Mouse (Mus musculus) heart, embryonic 16.5 days (tissue): ENCODE results near the gene Naxd. TPM values are rescaled to one million over a fixed set of nuclear protein-coding genes. Genes with fewer than 3 reads are reported as not detected.

ENCODE experiments used
- ATAC-seq: fragments of 200-750 bp; cut with Nextera tagmentation; replicated peaks from 2 replicates; pipeline ENCODE4 v1.8.0; 2017; ENCODE audit warnings: moderate number of reproducible peaks; ENCODE audit not compliant: insufficient read depth, low FRiP score; ENCODE audit errors: extremely low read depth
- H3K27ac ChIP-seq: fragments of 300-500 bp; sonication (generic); 2 replicates; pipeline ENCODE4 v1.5.1; 2014; ENCODE audit warnings: mild to moderate bottlenecking, low read length, control low read depth, moderate library complexity
- H3K27me3 ChIP-seq: fragments of 300-500 bp; sonication (generic); 2 replicates; pipeline ENCODE4 v1.6.1; 2014; ENCODE audit warnings: low read length, mixed read lengths; ENCODE audit not compliant: control insufficient read depth, insufficient read depth
- H3K36me3 ChIP-seq: fragments of 300-500 bp; sonication (generic); 2 replicates; pipeline ENCODE4 v1.6.1; 2014; ENCODE audit not compliant: control insufficient read depth, insufficient read depth
- H3K4me1 ChIP-seq: fragments of 300-500 bp; sonication (generic); 2 replicates; pipeline ENCODE4 v1.6.1; 2014; ENCODE audit warnings: low read length, mixed read lengths; ENCODE audit not compliant: control insufficient read depth, insufficient read depth
- H3K4me2 ChIP-seq: fragments of 300-500 bp; sonication (generic); 2 replicates; pipeline ENCODE4 v1.6.1; 2014; ENCODE audit warnings: low read depth, mild to moderate bottlenecking, control low read depth, low read length
- H3K4me3 ChIP-seq: fragments of 300-500 bp; sonication (generic); 2 replicates; pipeline ENCODE4 v1.5.1; 2014; ENCODE audit warnings: mild to moderate bottlenecking, control low read depth, low read length
- H3K9ac ChIP-seq: fragments of 300-500 bp; sonication (generic); 2 replicates; pipeline ENCODE4 v1.6.1; 2014; ENCODE audit warnings: low read length, control low read depth
- H3K9me3 ChIP-seq: fragments of 300-500 bp; sonication (generic); replicated peaks from 2 replicates; pipeline ENCODE4 v1.6.1; 2016; ENCODE audit warnings: low read length; ENCODE audit not compliant: control insufficient read depth
- WGBS: fragments of 180-500 bp; shearing (Covaris S2); extraction: QIAGEN DNeasy Blood & Tissue Kit; methylation state at CpG from one replicate; pipeline ENCODE4 v1.1.7; 2014; 5-methylcytosine and 5-hydroxymethylcytosine counted together
- polyA plus RNA-seq: library from polyadenylated mRNA; unstranded; fragments of >200 nt; fragmentation: Nextera tagmentation; extraction: Ambion mirVana; gene quantifications from 2 replicates; pipeline ENCODE4 v1.2.1, GENCODE M21; 2015

Gene Naxd
- polyA plus RNA-seq, 1 experiment from 2014 or later, result 90.8 TPM

GRCm38 (mm10) chr8:11516292-11516691 is 19.0 kb downstream of the Naxd start:
- 91% methylated on average over 9 of the region's 9 CpGs for WGBS
- H3K4me3 ChIP-seq, result no peak overlapping the region
- H3K4me1 ChIP-seq, result peaks cover 5% of the 10 kb centered on the region
- no peaks in the 10 kb centered on the region for H3K9me3 ChIP-seq
- H3K9ac ChIP-seq, result no peak overlapping the region
- no peak for ATAC-seq
- H3K27me3 ChIP-seq, result no peaks in the 10 kb centered on the region
- H3K36me3 ChIP-seq, result peaks cover 26% of the 10 kb centered on the region
- no peak overlapping the region for H3K27ac ChIP-seq
- H3K4me2 ChIP-seq, result no peak overlapping the region

GRCm38 (mm10) chr8:11517366-11518055 is 20.2 kb downstream of the Naxd start:
- Histone ChIP-seq H3K4me2 (no peak overlapping the region), H3K27me3 (no peaks in the 10 kb centered on the region), H3K27ac (no peak overlapping the region), H3K4me1 (no peaks in the 10 kb centered on the region), H3K36me3 (peaks cover 15% of the 10 kb centered on the region), H3K4me3 (no peak overlapping the region), H3K9me3 (no peaks in the 10 kb centered on the region), H3K9ac (no peak overlapping the region)
- ATAC-seq, result no peak
- 80% methylated on average over 16 of the region's 16 CpGs for WGBS

GRCm38 (mm10) chr8:11518056-11518396 is 20.7 kb downstream of the Naxd start:
- no peaks in the 10 kb centered on the region for H3K9me3 ChIP-seq
- H3K4me3 ChIP-seq, result no peak overlapping the region
- no peak overlapping the region for H3K4me2 ChIP-seq
- no peaks in the 10 kb centered on the region for H3K4me1 ChIP-seq
- peaks cover 10% of the 10 kb centered on the region for H3K36me3 ChIP-seq
- H3K27ac ChIP-seq, result no peak overlapping the region
- no peak overlapping the region for H3K9ac ChIP-seq
- ATAC-seq, result no peak
- no peaks in the 10 kb centered on the region for H3K27me3 ChIP-seq
- WGBS, result 78% methylated on average over 6 of the region's 6 CpGs

- Histone ChIP-seq H3K36me3 (peaks cover 6% of the 10 kb centered on the region), H3K27ac (no peak overlapping the region)
Observed at GRCm38 (mm10) chr8:11518676-11519075, 21.4 kb downstream of the Naxd start.

GRCm38 (mm10) chr8:11523331-11523730 is 26.0 kb downstream of the Naxd start:
- WGBS, result 78% methylated on average over 3 of the region's 3 CpGs
- H3K36me3 ChIP-seq, result no peaks in the 10 kb centered on the region; the same call in none of the 2 replicates
- H3K9ac ChIP-seq, result no peak overlapping the region
- H3K4me1 ChIP-seq, result no peaks in the 10 kb centered on the region
- H3K9me3 ChIP-seq, result no peaks in the 10 kb centered on the region
- H3K4me3 ChIP-seq, result no peak overlapping the region
- ATAC-seq, result no peak
- H3K4me2 ChIP-seq, result no peak overlapping the region
- H3K27ac ChIP-seq, result no peak overlapping the region
- H3K27me3 ChIP-seq, result no peaks in the 10 kb centered on the region

More at GRCm38 (mm10) chr8:11518676-11519075, 21.4 kb downstream of the Naxd start:
- H3K4me2 ChIP-seq, result no peak overlapping the region
- 81% methylated on average over 11 of the region's 11 CpGs for WGBS
- H3K4me1 ChIP-seq, result no peaks in the 10 kb centered on the region
- no peaks in the 10 kb centered on the region for H3K9me3 ChIP-seq
- H3K4me3 ChIP-seq, result no peak overlapping the region
- H3K27me3 ChIP-seq, result no peaks in the 10 kb centered on the region
- no peak overlapping the region for H3K9ac ChIP-seq
- no peak for ATAC-seq

GRCm38 (mm10) chr8:11530155-11530770 is 33.0 kb downstream of the Naxd start:
- 76% methylated on average over 18 of the region's 18 CpGs for WGBS

GRCm38 (mm10) chr8:11530849-11531248 is 33.5 kb downstream of the Naxd start:
- Histone ChIP-seq H3K4me1 (no peaks in the 10 kb centered on the region), H3K27ac (no peak overlapping the region), H3K4me2 (no peak overlapping the region), H3K4me3 (no peak overlapping the region), H3K9ac (no peak overlapping the region), H3K36me3 (peaks cover 23% of the 10 kb centered on the region), H3K27me3 (no peaks in the 10 kb centered on the region), H3K9me3 (no peaks in the 10 kb centered on the region)
- no peak for ATAC-seq
- 71% methylated on average over 4 of the region's 4 CpGs for WGBS

More at GRCm38 (mm10) chr8:11530155-11530770, 33.0 kb downstream of the Naxd start:
- H3K4me2 ChIP-seq, result no peak overlapping the region
- no peak overlapping the region for H3K4me3 ChIP-seq
- H3K4me1 ChIP-seq, result no peaks in the 10 kb centered on the region
- no peak overlapping the region for H3K27ac ChIP-seq
- H3K36me3 ChIP-seq, result peaks cover 23% of the 10 kb centered on the region
- no peaks in the 10 kb centered on the region for H3K9me3 ChIP-seq
- ATAC-seq, result no peak
- no peak overlapping the region for H3K9ac ChIP-seq
- no peaks in the 10 kb centered on the region for H3K27me3 ChIP-seq

GRCm38 (mm10) chr8:11534494-11534893 is 37.2 kb downstream of the Naxd start:
- WGBS, result 59% methylated on average over 9 of the region's 9 CpGs
- Histone ChIP-seq H3K4me1 (no peaks in the 10 kb centered on the region), H3K9me3 (no peaks in the 10 kb centered on the region), H3K4me2 (no peak overlapping the region), H3K27me3 (no peaks in the 10 kb centered on the region), H3K36me3 (peaks cover 30% of the 10 kb centered on the region), H3K27ac (no peak overlapping the region), H3K4me3 (no peak overlapping the region), H3K9ac (no peak overlapping the region)
- ATAC-seq, result no peak

- Histone ChIP-seq H3K4me2 (no peak overlapping the region), H3K27ac (no peak overlapping the region), H3K4me1 (0 out of 2 replicates have a peak, but pooled peaks cover 2% of the 10 kb centered on the region), H3K4me3 (no peak overlapping the region), H3K9ac (no peak overlapping the region), H3K36me3 (peaks cover 36% of the 10 kb centered on the region), H3K9me3 (no peaks in the 10 kb centered on the region), H3K27me3 (no peaks in the 10 kb centered on the region)
- no peak for ATAC-seq
- WGBS, result 91% methylated on average over 4 of the region's 4 CpGs
Observed at GRCm38 (mm10) chr8:11539049-11539448, 41.7 kb downstream of the Naxd start.
